Mouse (Mus musculus): ENCODE measurements around the gene Babam2. TPM values are rescaled to one million over a fixed set of nuclear protein-coding genes. Genes with fewer than 3 reads are reported as not detected.

Gene Babam2
- polyA plus RNA-seq, 1 experiment from 2014 or later, result 62.9 TPM

GRCm38 (mm10) chr5:31814068-31814467 lies 116.6 kb downstream of the Babam2 start:
- Histone ChIP-seq H3K27ac (ENCODE audit: low read length) (no peak overlapping the region), H3K9ac (replicated peaks; ENCODE audit: low read depth, low read length) (no peak overlapping the region)
- 92% methylated on average over 4 of the region's 4 CpGs for WGBS

GRCm38 (mm10) chr5:31815129-31815528 lies 117.6 kb downstream of the Babam2 start:
- no peak overlapping the region for H3K9ac ChIP-seq (replicated peaks; ENCODE audit: low read depth, low read length)
- H3K36me3 ChIP-seq (ENCODE audit: control insufficient read depth, insufficient read depth, low read length), result no peaks in the 10 kb centered on the region
- 0 out of 2 replicates have a peak, but pooled peaks cover 8% of the 10 kb centered on the region for H3K4me1 ChIP-seq (ENCODE audit: control insufficient read depth, insufficient read depth, low read length)
- no peak overlapping the region for H3K27ac ChIP-seq (ENCODE audit: low read length)
- no peaks in the 10 kb centered on the region for H3K9me3 ChIP-seq (ENCODE audit: control insufficient read depth, low read depth, low read length)
- no peak overlapping the region for H3K4me2 ChIP-seq (replicated peaks; ENCODE audit: low read depth, low read length)
- no peak for ATAC-seq (ENCODE audit: insufficient number of reproducible peaks, insufficient read depth, low FRiP score, low read depth)
- WGBS, result 71% methylated on average over 7 of the region's 7 CpGs
- H3K27me3 ChIP-seq (ENCODE audit: control insufficient read depth, insufficient read depth, low read length), result no peaks in the 10 kb centered on the region
- no peak overlapping the region for H3K4me3 ChIP-seq (ENCODE audit: low read depth, low read length)

More at GRCm38 (mm10) chr5:31814068-31814467, 116.6 kb downstream of the Babam2 start:
- no peak for ATAC-seq (ENCODE audit: insufficient number of reproducible peaks, insufficient read depth, low FRiP score, low read depth)
- Histone ChIP-seq H3K4me1 (ENCODE audit: control insufficient read depth, insufficient read depth, low read length) (0 out of 2 replicates have a peak, but pooled peaks cover 8% of the 10 kb centered on the region), H3K36me3 (ENCODE audit: control insufficient read depth, insufficient read depth, low read length) (no peaks in the 10 kb centered on the region), H3K4me2 (replicated peaks; ENCODE audit: low read depth, low read length) (no peak overlapping the region), H3K4me3 (ENCODE audit: low read depth, low read length) (no peak overlapping the region), H3K27me3 (ENCODE audit: control insufficient read depth, insufficient read depth, low read length) (no peaks in the 10 kb centered on the region), H3K9me3 (ENCODE audit: control insufficient read depth, low read depth, low read length) (no peaks in the 10 kb centered on the region)

GRCm38 (mm10) chr5:31816082-31816481 lies 118.6 kb downstream of the Babam2 start:
- no peak overlapping the region for H3K4me2 ChIP-seq (replicated peaks; ENCODE audit: low read depth, low read length)
- no peak for ATAC-seq (ENCODE audit: insufficient number of reproducible peaks, insufficient read depth, low FRiP score, low read depth)
- 76% methylated on average over 1 of the region's 1 CpGs for WGBS

GRCm38 (mm10) chr5:31820801-31821200 lies 123.3 kb downstream of the Babam2 start:
- Histone ChIP-seq H3K36me3 (ENCODE audit: control insufficient read depth, insufficient read depth, low read length) (no peaks in the 10 kb centered on the region), H3K27me3 (ENCODE audit: control insufficient read depth, insufficient read depth, low read length) (no peaks in the 10 kb centered on the region), H3K4me3 (ENCODE audit: low read depth, low read length) (no peak overlapping the region), H3K4me1 (ENCODE audit: control insufficient read depth, insufficient read depth, low read length) (no peaks in the 10 kb centered on the region), H3K4me2 (replicated peaks; ENCODE audit: low read depth, low read length) (no peak overlapping the region), H3K27ac (ENCODE audit: low read length) (no peak overlapping the region), H3K9ac (replicated peaks; ENCODE audit: low read depth, low read length) (no peak overlapping the region), H3K9me3 (ENCODE audit: control insufficient read depth, low read depth, low read length) (no peaks in the 10 kb centered on the region)
- WGBS, result 73% methylated on average over 3 of the region's 3 CpGs
- no peak for ATAC-seq (ENCODE audit: insufficient number of reproducible peaks, insufficient read depth, low FRiP score, low read depth)

More at GRCm38 (mm10) chr5:31816082-31816481, 118.6 kb downstream of the Babam2 start:
- H3K27ac ChIP-seq (ENCODE audit: low read length), result no peak overlapping the region
- H3K4me1 ChIP-seq (ENCODE audit: control insufficient read depth, insufficient read depth, low read length), result 0 out of 2 replicates have a peak, but pooled peaks cover 3% of the 10 kb centered on the region
- no peaks in the 10 kb centered on the region for H3K27me3 ChIP-seq (ENCODE audit: control insufficient read depth, insufficient read depth, low read length)
- H3K4me3 ChIP-seq (ENCODE audit: low read depth, low read length), result no peak overlapping the region
- no peaks in the 10 kb centered on the region for H3K36me3 ChIP-seq (ENCODE audit: control insufficient read depth, insufficient read depth, low read length)
- no peaks in the 10 kb centered on the region for H3K9me3 ChIP-seq (ENCODE audit: control insufficient read depth, low read depth, low read length)
- no peak overlapping the region for H3K9ac ChIP-seq (replicated peaks; ENCODE audit: low read depth, low read length)

- Histone ChIP-seq H3K4me2 (replicated peaks; ENCODE audit: low read depth, low read length) (no peak overlapping the region), H3K36me3 (ENCODE audit: control insufficient read depth, insufficient read depth, low read length) (no peaks in the 10 kb centered on the region), H3K4me1 (ENCODE audit: control insufficient read depth, insufficient read depth, low read length) (no peaks in the 10 kb centered on the region), H3K27ac (ENCODE audit: low read length) (no peak overlapping the region), H3K9ac (replicated peaks; ENCODE audit: low read depth, low read length) (no peak overlapping the region), H3K9me3 (ENCODE audit: control insufficient read depth, low read depth, low read length) (no peaks in the 10 kb centered on the region), H3K27me3 (ENCODE audit: control insufficient read depth, insufficient read depth, low read length) (no peaks in the 10 kb centered on the region), H3K4me3 (ENCODE audit: low read depth, low read length) (no peak overlapping the region)
- ATAC-seq (ENCODE audit: insufficient number of reproducible peaks, insufficient read depth, low FRiP score, low read depth), result no peak
- WGBS, result 84% methylated on average over 1 of the region's 1 CpGs
These were observed 123.7 kb downstream of the Babam2 start for GRCm38 (mm10) chr5:31821204-31821603.

- no peak for ATAC-seq (ENCODE audit: insufficient number of reproducible peaks, insufficient read depth, low FRiP score, low read depth)
- Histone ChIP-seq H3K36me3 (ENCODE audit: control insufficient read depth, insufficient read depth, low read length) (no peaks in the 10 kb centered on the region), H3K4me3 (ENCODE audit: low read depth, low read length) (no peak overlapping the region), H3K27ac (ENCODE audit: low read length) (no peak overlapping the region), H3K4me2 (replicated peaks; ENCODE audit: low read depth, low read length) (no peak overlapping the region), H3K4me1 (ENCODE audit: control insufficient read depth, insufficient read depth, low read length) (no peaks in the 10 kb centered on the region), H3K9ac (replicated peaks; ENCODE audit: low read depth, low read length) (no peak overlapping the region), H3K9me3 (ENCODE audit: control insufficient read depth, low read depth, low read length) (no peaks in the 10 kb centered on the region), H3K27me3 (ENCODE audit: control insufficient read depth, insufficient read depth, low read length) (no peaks in the 10 kb centered on the region)
- WGBS, result 81% methylated on average over 3 of the region's 3 CpGs
These were observed 126.2 kb downstream of the Babam2 start for GRCm38 (mm10) chr5:31823673-31824072.

- H3K36me3 ChIP-seq (ENCODE audit: control insufficient read depth, insufficient read depth, low read length), result no peaks in the 10 kb centered on the region
- H3K4me1 ChIP-seq (ENCODE audit: control insufficient read depth, insufficient read depth, low read length), result no peaks in the 10 kb centered on the region
- H3K9me3 ChIP-seq (ENCODE audit: control insufficient read depth, low read depth, low read length), result no peaks in the 10 kb centered on the region
- 88% methylated on average over 2 of the region's 2 CpGs for WGBS
- no peaks in the 10 kb centered on the region for H3K27me3 ChIP-seq (ENCODE audit: control insufficient read depth, insufficient read depth, low read length)
- H3K9ac ChIP-seq (replicated peaks; ENCODE audit: low read depth, low read length), result no peak overlapping the region
- no peak overlapping the region for H3K4me3 ChIP-seq (ENCODE audit: low read depth, low read length)
- no peak overlapping the region for H3K4me2 ChIP-seq (replicated peaks; ENCODE audit: low read depth, low read length)
- no peak for ATAC-seq (ENCODE audit: insufficient number of reproducible peaks, insufficient read depth, low FRiP score, low read depth)
- no peak overlapping the region for H3K27ac ChIP-seq (ENCODE audit: low read length)
These were observed 126.6 kb downstream of the Babam2 start for GRCm38 (mm10) chr5:31824126-31824525.

- Histone ChIP-seq H3K9ac (replicated peaks; ENCODE audit: low read depth, low read length) (no peak overlapping the region), H3K4me3 (ENCODE audit: low read depth, low read length) (no peak overlapping the region), H3K27me3 (ENCODE audit: control insufficient read depth, insufficient read depth, low read length) (no peaks in the 10 kb centered on the region), H3K9me3 (ENCODE audit: control insufficient read depth, low read depth, low read length) (no peaks in the 10 kb centered on the region), H3K27ac (ENCODE audit: low read length) (no peak overlapping the region), H3K36me3 (ENCODE audit: control insufficient read depth, insufficient read depth, low read length) (no peaks in the 10 kb centered on the region), H3K4me2 (replicated peaks; ENCODE audit: low read depth, low read length) (no peak overlapping the region), H3K4me1 (ENCODE audit: control insufficient read depth, insufficient read depth, low read length) (no peaks in the 10 kb centered on the region)
- no peak for ATAC-seq (ENCODE audit: insufficient number of reproducible peaks, insufficient read depth, low FRiP score, low read depth)
- WGBS, result 91% methylated on average over 5 of the region's 5 CpGs
These were observed 129.8 kb downstream of the Babam2 start for GRCm38 (mm10) chr5:31827304-31827703.

- Histone ChIP-seq H3K27me3 (ENCODE audit: control insufficient read depth, insufficient read depth, low read length) (no peaks in the 10 kb centered on the region), H3K4me2 (replicated peaks; ENCODE audit: low read depth, low read length) (no peak overlapping the region), H3K4me1 (ENCODE audit: control insufficient read depth, insufficient read depth, low read length) (no peaks in the 10 kb centered on the region), H3K9ac (replicated peaks; ENCODE audit: low read depth, low read length) (no peak overlapping the region), H3K4me3 (ENCODE audit: low read depth, low read length) (no peak overlapping the region), H3K36me3 (ENCODE audit: control insufficient read depth, insufficient read depth, low read length) (no peaks in the 10 kb centered on the region), H3K27ac (ENCODE audit: low read length) (no peak overlapping the region), H3K9me3 (ENCODE audit: control insufficient read depth, low read depth, low read length) (no peaks in the 10 kb centered on the region)
- ATAC-seq (ENCODE audit: insufficient number of reproducible peaks, insufficient read depth, low FRiP score, low read depth), result no peak
- 83% methylated on average over 5 of the region's 5 CpGs for WGBS
These were observed 130.4 kb downstream of the Babam2 start for GRCm38 (mm10) chr5:31827896-31828295.
